Mouse (Mus musculus) G1E (cell line): ENCODE measurements at regions not wholly inside any gene's neighbourhood (a gene's known extent, or its start where the extent isn't known, plus 50 kb on each side); places are given as distances from the start of the nearest gene placed in this dataset.

Experiments
- ATAC-seq: 2 replicates; pipeline ENCODE4 v1.8.0; 2016; ENCODE audit warnings: mild to moderate bottlenecking; ENCODE audit not compliant: insufficient number of reproducible peaks, poor library complexity, low FRiP score, severe bottlenecking; ENCODE audit errors: extremely low read depth
- DNase-seq: peaks from one replicate; pipeline ENCODE4 v3.0.0; 2012; ENCODE audit warnings: low spot score
- H3K27me3 ChIP-seq: 2 replicates; pipeline ENCODE4 v1.6.1; 2012; ENCODE audit warnings: mild to moderate bottlenecking, low read length, inconsistent platforms; ENCODE audit not compliant: insufficient read depth
- H3K36me3 ChIP-seq: replicated peaks from 2 replicates; pipeline ENCODE3; 2012; ENCODE audit warnings: mild to moderate bottlenecking, inconsistent platforms
- H3K4me1 ChIP-seq: 2 replicates; pipeline ENCODE4 v1.6.1; 2012; ENCODE audit warnings: low read depth, low read length, inconsistent platforms, mixed read lengths; ENCODE audit not compliant: insufficient read depth
- H3K4me3 ChIP-seq: 2 replicates; pipeline ENCODE4 v1.5.1; 2012; ENCODE audit warnings: low read depth, mild to moderate bottlenecking, inconsistent platforms, low read length, moderate library complexity, mixed read lengths
- H3K9me3 ChIP-seq: replicated peaks from 2 replicates; pipeline ENCODE4 v1.6.1; 2012; ENCODE audit warnings: inconsistent platforms
- CTCF ChIP-seq: IDR thresholded peaks from 2 replicates; pipeline ENCODE4 v1.5.1; 2012; ENCODE audit warnings: low read depth, low read length, inconsistent platforms, mixed read lengths
- GATA1 ChIP-seq: IDR thresholded peaks from 2 replicates; pipeline ENCODE4 v1.6.1; 2012; ENCODE audit warnings: borderline replicate concordance, low read length, inconsistent platforms, mixed read lengths
- GATA2 ChIP-seq: IDR thresholded peaks from 2 replicates; pipeline ENCODE4 v1.6.1; 2012; ENCODE audit warnings: low read depth, low read length, inconsistent platforms, borderline replicate concordance
- POLR2AphosphoS5 ChIP-seq: IDR thresholded peaks from 2 replicates; pipeline ENCODE4 v1.6.1; 2012; ENCODE audit warnings: low read depth, low read length, inconsistent platforms; ENCODE audit not compliant: insufficient replicate concordance
- TAL1 ChIP-seq: conservative IDR thresholded peaks from 2 replicates; pipeline ENCODE4 v1.6.1; 2012; ENCODE audit warnings: low read depth, low read length, inconsistent platforms, mixed read lengths

DNA sequence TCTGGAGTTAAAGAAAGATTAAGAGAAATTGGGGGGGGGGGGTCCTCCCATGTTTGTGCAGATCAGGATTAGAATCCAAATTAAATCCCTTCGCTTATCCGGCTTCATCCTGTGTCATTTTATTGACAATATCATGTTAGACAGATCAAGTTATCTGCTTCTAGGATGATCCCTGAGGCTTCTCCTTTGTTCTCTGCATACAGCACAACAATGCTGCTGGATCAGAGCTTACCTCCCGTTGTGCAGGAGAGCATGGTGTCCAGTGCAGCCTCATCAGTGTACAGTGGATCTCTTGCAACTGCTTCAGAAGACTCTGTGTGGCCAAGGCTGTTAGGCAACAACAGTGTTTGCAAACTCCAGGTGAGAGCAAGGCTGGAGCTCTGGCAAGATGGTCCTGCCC, 344.7 kb downstream of the Ice1 start:
- Histone ChIP-seq H3K27me3 (no peaks in the 10 kb centered on the region), H3K36me3 (no peaks in the 10 kb centered on the region), H3K4me3 (no peak overlapping the region), H3K9me3 (peaks cover 28% of the 10 kb centered on the region), H3K4me1 (no peaks in the 10 kb centered on the region)
- TF ChIP-seq CTCF (no peak), TAL1 (no peak), GATA2 (no peak), GATA1 (no peak), POLR2AphosphoS5 (no peak)
- ATAC-seq (no peak), DNase-seq (no peak)

DNA sequence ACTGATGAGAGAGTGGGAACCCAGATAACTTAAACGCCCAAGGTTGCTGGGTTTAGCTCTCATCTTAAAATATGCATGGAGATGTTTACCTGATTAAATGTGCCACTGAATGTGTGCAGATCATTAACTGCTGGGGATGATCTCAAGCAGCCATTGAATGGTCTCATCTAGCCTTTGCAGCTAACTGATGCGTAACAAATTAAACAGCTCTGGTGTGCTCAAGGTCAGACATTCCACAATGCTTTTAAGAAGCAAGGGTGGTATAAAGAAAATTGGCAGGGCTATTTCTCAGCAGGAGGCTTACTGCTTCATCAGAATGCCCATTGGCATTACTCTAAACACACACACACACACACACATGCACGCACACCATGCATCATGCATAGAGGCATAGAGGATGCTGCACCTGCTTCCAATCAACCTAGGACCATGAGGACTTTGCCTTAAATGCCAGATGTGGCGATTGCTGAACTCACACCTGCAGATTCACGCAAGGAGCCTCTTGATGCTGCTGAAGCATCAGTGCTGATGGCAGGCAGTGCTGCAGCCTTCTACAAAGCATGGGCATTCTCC, 333.4 kb downstream of the Ice1 start:
- H3K9me3 ChIP-seq, result peaks cover 63% of the 10 kb centered on the region
- DNase-seq (no peak), ATAC-seq (no peak)
- H3K4me3 ChIP-seq, result no peak overlapping the region
- TF ChIP-seq POLR2AphosphoS5 (no peak), GATA2 (no peak), GATA1 (no peak), CTCF (no peak), TAL1 (no peak)
- no peaks in the 10 kb centered on the region for H3K27me3 ChIP-seq
- no peaks in the 10 kb centered on the region for H3K36me3 ChIP-seq
- no peaks in the 10 kb centered on the region for H3K4me1 ChIP-seq

DNA sequence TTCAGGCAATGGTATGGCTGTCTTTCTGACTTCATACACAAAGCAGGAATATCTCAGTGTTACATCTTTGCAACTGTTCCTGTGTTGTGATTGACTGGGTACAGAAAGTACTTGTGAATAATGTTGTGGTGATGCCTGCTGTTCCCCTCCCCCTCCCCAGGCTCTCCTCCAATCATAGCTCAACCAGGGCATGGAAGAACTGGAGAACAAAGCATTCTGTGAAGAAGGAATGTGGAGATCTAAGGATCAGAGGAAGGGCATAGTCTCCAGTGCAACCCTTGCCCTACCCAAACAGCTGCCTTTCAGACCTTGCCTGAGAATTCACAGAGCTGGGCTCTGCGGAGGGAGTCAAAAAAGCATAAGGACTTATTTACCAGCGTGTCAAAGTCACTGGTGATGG, 326.9 kb downstream of the Ice1 start:
- H3K4me3 ChIP-seq, result no peak overlapping the region
- ATAC-seq (no peak), DNase-seq (no peak)
- TF ChIP-seq GATA1, result no peak
- no peak for TF ChIP-seq POLR2AphosphoS5
- TF ChIP-seq CTCF, result no peak
- no peak for TF ChIP-seq TAL1
- TF ChIP-seq GATA2, result no peak
- H3K4me1 ChIP-seq, result no peaks in the 10 kb centered on the region
- H3K9me3 ChIP-seq, result peaks cover 58% of the 10 kb centered on the region
- H3K36me3 ChIP-seq, result no peaks in the 10 kb centered on the region
- no peaks in the 10 kb centered on the region for H3K27me3 ChIP-seq

DNA sequence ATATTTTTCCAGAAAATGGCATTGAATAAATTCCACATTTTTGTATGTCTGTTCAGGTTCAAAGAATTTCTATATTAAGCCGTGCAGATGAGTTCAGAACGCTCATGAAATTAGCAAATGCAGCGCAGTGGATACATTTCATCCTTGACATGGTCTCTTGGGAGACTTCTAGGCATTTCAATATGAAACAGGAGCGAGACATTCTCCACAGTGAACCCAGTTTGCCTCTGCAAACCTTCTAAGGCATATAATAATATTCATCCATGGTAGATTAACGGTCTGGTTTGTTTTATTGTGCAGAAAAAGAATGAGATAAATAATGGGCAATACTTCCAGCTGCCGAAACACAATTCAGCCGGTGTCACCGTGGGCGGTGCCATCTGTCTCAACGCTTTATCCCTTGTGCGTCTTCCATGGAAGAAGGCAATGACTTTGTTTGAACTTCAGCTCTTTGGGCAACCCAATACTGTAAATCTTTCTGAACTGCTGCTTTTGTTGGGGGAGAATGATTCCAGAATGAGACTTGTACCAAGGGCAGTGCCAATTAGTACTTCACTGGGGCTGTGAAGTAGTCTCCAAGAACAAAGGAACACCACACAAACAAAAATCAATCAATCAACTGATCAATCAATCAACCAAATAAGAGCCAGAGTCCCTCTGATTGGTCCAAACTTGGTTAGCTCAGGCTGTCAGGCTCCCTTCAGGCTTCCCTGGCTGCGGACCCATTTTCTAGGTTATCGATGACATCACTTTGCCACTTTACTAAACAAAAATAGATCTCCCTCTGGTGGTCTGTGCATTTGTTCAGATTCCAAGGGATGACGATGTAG, 326.0 kb downstream of the Ice1 start:
- Histone ChIP-seq H3K27me3 (no peaks in the 10 kb centered on the region), H3K4me1 (no peaks in the 10 kb centered on the region), H3K9me3 (peaks cover 55% of the 10 kb centered on the region), H3K4me3 (no peak overlapping the region), H3K36me3 (no peaks in the 10 kb centered on the region)
- no peak for TF ChIP-seq POLR2AphosphoS5
- no peak for TF ChIP-seq CTCF
- no peak for TF ChIP-seq GATA2
- no peak for TF ChIP-seq TAL1
- TF ChIP-seq GATA1, result no peak
- ATAC-seq (no peak), DNase-seq (no peak)

DNA sequence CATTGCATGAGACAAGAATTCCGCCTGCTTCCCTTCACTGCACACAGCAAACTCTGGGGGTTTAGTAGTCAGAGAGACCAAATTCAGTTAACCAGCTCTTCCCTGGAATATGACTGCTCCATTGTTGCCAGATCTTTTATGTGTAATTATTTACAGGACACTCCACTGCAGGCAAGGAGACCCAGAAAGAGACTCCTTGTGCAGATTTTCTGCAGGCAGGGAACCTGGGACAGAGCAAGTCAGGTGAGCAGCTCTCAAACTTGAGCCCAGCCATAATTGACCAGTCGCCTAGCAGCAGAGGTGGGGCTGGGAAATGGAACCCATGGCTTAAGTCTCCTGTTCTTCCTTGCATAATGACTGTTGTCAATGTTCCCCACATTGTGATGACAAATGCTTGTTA, 324.2 kb downstream of the Ice1 start:
- TF ChIP-seq CTCF (no peak), GATA1 (no peak), TAL1 (no peak), GATA2 (no peak), POLR2AphosphoS5 (no peak)
- no peak for ATAC-seq
- H3K27me3 ChIP-seq, result no peaks in the 10 kb centered on the region
- no peak for DNase-seq
- H3K36me3 ChIP-seq, result no peaks in the 10 kb centered on the region
- peaks cover 52% of the 10 kb centered on the region for H3K9me3 ChIP-seq
- no peak overlapping the region for H3K4me3 ChIP-seq
- H3K4me1 ChIP-seq, result no peaks in the 10 kb centered on the region

DNA sequence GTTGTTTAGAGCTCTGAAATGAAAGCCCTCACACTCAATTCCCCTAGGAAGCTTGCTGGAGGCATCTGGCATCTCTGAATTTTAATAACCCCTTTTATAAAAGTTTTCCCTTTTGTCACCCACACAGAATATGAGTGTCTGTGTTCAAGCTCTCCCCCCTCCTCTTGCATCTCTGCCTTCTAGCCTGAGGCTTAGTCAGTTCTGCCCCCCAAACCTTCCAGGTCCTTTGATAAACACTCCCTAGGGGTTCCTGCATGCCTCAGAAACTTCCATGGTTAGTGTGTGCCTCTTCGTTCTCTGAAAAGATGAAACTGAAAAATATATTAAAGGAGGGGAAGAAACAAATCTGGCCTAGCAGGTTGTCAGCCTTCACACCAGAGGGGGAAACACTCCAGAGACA, 313.9 kb downstream of the Ice1 start:
- no peaks in the 10 kb centered on the region for H3K36me3 ChIP-seq
- TF ChIP-seq GATA1, result no peak
- TF ChIP-seq TAL1, result no peak
- no peak for TF ChIP-seq POLR2AphosphoS5
- TF ChIP-seq GATA2, result no peak
- no peak for TF ChIP-seq CTCF
- DNase-seq (no peak), ATAC-seq (no peak)
- no peaks in the 10 kb centered on the region for H3K4me1 ChIP-seq
- no peak overlapping the region for H3K4me3 ChIP-seq
- H3K9me3 ChIP-seq, result peaks cover 29% of the 10 kb centered on the region
- H3K27me3 ChIP-seq, result no peaks in the 10 kb centered on the region
